Mouse (Mus musculus) testis, adult 2 months (tissue): Measurements from ENCODE around the gene Fam186b. TPM values are rescaled to one million over a fixed set of nuclear protein-coding genes. Genes with fewer than 3 reads are reported as not detected.
A peak's percentile ranks its signal among the peaks of the same experiment; 100 is the strongest.

Experiments
- H3K27ac ChIP-seq: fragments of 200-500 bp; 2 replicates; pipeline ENCODE4 v1.5.1; 2012; ENCODE audit warnings: low read depth, low read length; ENCODE audit not compliant: control insufficient read depth, insufficient read depth
- H3K27me3 ChIP-seq: fragments of 200-500 bp; 2 replicates; pipeline ENCODE4 v1.6.1; 2012; ENCODE audit warnings: mild to moderate bottlenecking, low read length, moderate library complexity; ENCODE audit not compliant: control insufficient read depth, insufficient read depth
- H3K36me3 ChIP-seq: fragments of 200-500 bp; 2 replicates; pipeline ENCODE4 v1.6.1; 2012; ENCODE audit warnings: mild to moderate bottlenecking, low read length; ENCODE audit not compliant: control insufficient read depth, insufficient read depth
- H3K4me1 ChIP-seq: fragments of 200-500 bp; 2 replicates; pipeline ENCODE4 v1.6.1; 2012; ENCODE audit warnings: low read length; ENCODE audit not compliant: control insufficient read depth, insufficient read depth
- H3K4me3 ChIP-seq: fragments of 200-500 bp; 2 replicates; pipeline ENCODE4 v1.5.1; 2012; ENCODE audit warnings: low read depth, mild to moderate bottlenecking, low read length, moderate library complexity, mixed read lengths; ENCODE audit not compliant: control insufficient read depth
- CTCF ChIP-seq: fragments of 200-500 bp; IDR thresholded peaks from 2 replicates; pipeline ENCODE4 v1.5.1; 2012; ENCODE audit warnings: low read depth, mild to moderate bottlenecking, inconsistent platforms, low read length, moderate library complexity; ENCODE audit not compliant: control insufficient read depth, insufficient read depth, insufficient replicate concordance
- POLR2A ChIP-seq: fragments of 200-500 bp; IDR thresholded peaks from 2 replicates; pipeline ENCODE4 v1.6.1; 2012; ENCODE audit warnings: low read depth, mild to moderate bottlenecking, inconsistent platforms, low read length, moderate library complexity; ENCODE audit not compliant: control insufficient read depth
- polyA plus RNA-seq: library from polyadenylated mRNA; depleted of rRNA; stranded (reverse); fragments of >200 nt; gene quantifications from 2 replicates; pipeline ENCODE4 v1.2.3, GENCODE M21; 2012

The Fam186b gene
- polyA plus RNA-seq, 1 experiment: 57.2 TPM

GRCm38 (mm10) chr15:99283456-99283855 lies 12.2 kb downstream of the Fam186b start:
- H3K4me3 ChIP-seq: peak overlapping the region; percentile 2
- H3K27ac ChIP-seq: no peak overlapping the region
- H3K27me3 ChIP-seq: no peaks in the 10 kb centered on the region
- peaks cover 15% of the 10 kb centered on the region for H3K4me1 ChIP-seq
- TF ChIP-seq CTCF (peak; percentile 78; the same call in 1 of the 2 replicates), POLR2A (no peak)
- no peaks in the 10 kb centered on the region for H3K36me3 ChIP-seq

- TF ChIP-seq CTCF: no peak
- TF ChIP-seq POLR2A: no peak
- no peaks in the 10 kb centered on the region for H3K27me3 ChIP-seq
- H3K4me3 ChIP-seq: no peak overlapping the region
- H3K4me1 ChIP-seq: no peaks in the 10 kb centered on the region
- no peaks in the 10 kb centered on the region for H3K36me3 ChIP-seq
- no peak overlapping the region for H3K27ac ChIP-seq
These were observed 17.4 kb downstream of the Fam186b start for GRCm38 (mm10) chr15:99278271-99278670.

GRCm38 (mm10) chr15:99276095-99276494 lies 19.6 kb downstream of the Fam186b start:
- TF ChIP-seq POLR2A (no peak), CTCF (no peak)
- Histone ChIP-seq H3K4me3 (no peak overlapping the region), H3K36me3 (no peaks in the 10 kb centered on the region), H3K4me1 (no peaks in the 10 kb centered on the region), H3K27ac (no peak overlapping the region), H3K27me3 (no peaks in the 10 kb centered on the region)

GRCm38 (mm10) chr15:99265679-99266078 lies 30.0 kb downstream of the Fam186b start:
- Histone ChIP-seq H3K27me3 (no peaks in the 10 kb centered on the region), H3K36me3 (no peaks in the 10 kb centered on the region), H3K4me1 (no peaks in the 10 kb centered on the region), H3K27ac (no peak overlapping the region), H3K4me3 (no peak overlapping the region)
- TF ChIP-seq CTCF (peak; percentile 39; the same call in 1 of the 2 replicates), POLR2A (no peak)

GRCm38 (mm10) chr15:99264363-99264762 lies 31.3 kb downstream of the Fam186b start:
- TF ChIP-seq CTCF (no peak), POLR2A (no peak)
- Histone ChIP-seq H3K4me3 (no peak overlapping the region), H3K4me1 (0 out of 2 replicates have a peak, but pooled peaks cover 2% of the 10 kb centered on the region), H3K27ac (no peak overlapping the region), H3K36me3 (no peaks in the 10 kb centered on the region), H3K27me3 (no peaks in the 10 kb centered on the region)

GRCm38 (mm10) chr15:99262702-99263101 lies 33.0 kb downstream of the Fam186b start:
- Histone ChIP-seq H3K4me1 (0 out of 2 replicates have a peak, but pooled peaks cover 2% of the 10 kb centered on the region), H3K36me3 (no peaks in the 10 kb centered on the region), H3K27me3 (no peaks in the 10 kb centered on the region), H3K27ac (no peak overlapping the region), H3K4me3 (no peak overlapping the region)
- TF ChIP-seq CTCF (no peak), POLR2A (no peak)

- Histone ChIP-seq H3K27me3 (no peaks in the 10 kb centered on the region), H3K27ac (no peak overlapping the region)
These were observed 35.9 kb downstream of the Fam186b start for GRCm38 (mm10) chr15:99259730-99260252.

GRCm38 (mm10) chr15:99259167-99259729 lies 36.4 kb downstream of the Fam186b start:
- Histone ChIP-seq H3K27ac (no peak overlapping the region), H3K36me3 (no peaks in the 10 kb centered on the region), H3K4me1 (0 out of 2 replicates have a peak, but pooled peaks cover 2% of the 10 kb centered on the region), H3K27me3 (no peaks in the 10 kb centered on the region), H3K4me3 (no peak overlapping the region)
- TF ChIP-seq CTCF (no peak), POLR2A (no peak)

More at GRCm38 (mm10) chr15:99259730-99260252, 35.9 kb downstream of the Fam186b start:
- 0 out of 2 replicates have a peak, but pooled peaks cover 2% of the 10 kb centered on the region for H3K4me1 ChIP-seq
- H3K36me3 ChIP-seq: no peaks in the 10 kb centered on the region
- H3K4me3 ChIP-seq: no peak overlapping the region
- TF ChIP-seq CTCF (no peak), POLR2A (peak; percentile 49; the same call in 1 of the 2 replicates)
